Mouse (Mus musculus) heart, embryonic 14.5 days (tissue): ENCODE results near the gene Fsd1. TPM values are rescaled to one million over a fixed set of nuclear protein-coding genes. Genes with fewer than 3 reads are reported as not detected.
A peak's percentile ranks its signal among the peaks of the same experiment; 100 is the strongest.

Experiments used
- ATAC-seq: fragments of 200-750 bp; cut with Nextera tagmentation; 2 replicates; pipeline ENCODE4 v1.8.0; 2017; ENCODE audit warnings: low read depth, moderate TSS enrichment; ENCODE audit not compliant: insufficient number of reproducible peaks, insufficient read depth, low FRiP score
- H3K27ac ChIP-seq, 2 experiments: fragments of 200-500 bp in 1 of 2; fragments of 300-500 bp in 1 of 2; sonication (generic) in 1 of 2; replicated peaks in 1 of 2; 2 replicates each; pipeline ENCODE4 v1.5.1; 2012 to 2014; ENCODE audit warnings: low read depth in 2 of 2, low read length in 2 of 2, control low read depth in 1 of 2, mild to moderate bottlenecking in 1 of 2, mixed read lengths in 1 of 2; ENCODE audit not compliant: control insufficient read depth in 1 of 2, insufficient read depth in 1 of 2
- H3K27me3 ChIP-seq: fragments of 300-500 bp; sonication (generic); 2 replicates; pipeline ENCODE4 v1.6.1; 2014; ENCODE audit warnings: mild to moderate bottlenecking, low read length, control low read depth; ENCODE audit not compliant: control insufficient read depth, insufficient read depth
- H3K36me3 ChIP-seq: fragments of 300-500 bp; sonication (generic); 2 replicates; pipeline ENCODE4 v1.6.1; 2014; ENCODE audit warnings: mild to moderate bottlenecking, control low read depth, low read length, mixed read lengths; ENCODE audit not compliant: control insufficient read depth, insufficient read depth
- H3K4me1 ChIP-seq, 2 experiments: fragments of 200-500 bp in 1 of 2; fragments of 300-500 bp in 1 of 2; sonication (generic) in 1 of 2; 2 replicates each; pipeline ENCODE4 v1.6.1; 2012 to 2014; ENCODE audit warnings: low read length in 2 of 2, control low read depth in 1 of 2, mixed read lengths in 1 of 2; ENCODE audit not compliant: control insufficient read depth in 2 of 2, insufficient read depth in 2 of 2
- H3K4me2 ChIP-seq: fragments of 300-500 bp; sonication (generic); 2 replicates; pipeline ENCODE4 v1.6.1; 2014; ENCODE audit warnings: mild to moderate bottlenecking, low read length
- H3K4me3 ChIP-seq, 2 experiments: fragments of 200-500 bp in 1 of 2; fragments of 300-500 bp in 1 of 2; sonication (generic) in 1 of 2; 2 replicates each; pipeline ENCODE4 v1.5.1; 2012 to 2014; ENCODE audit warnings: low read length in 2 of 2, mild to moderate bottlenecking in 2 of 2, control low read depth in 1 of 2, low read depth in 1 of 2, moderate library complexity in 1 of 2; ENCODE audit not compliant: control insufficient read depth in 1 of 2, insufficient read depth in 1 of 2
- H3K9ac ChIP-seq: fragments of 300-500 bp; sonication (generic); 2 replicates; pipeline ENCODE4 v1.6.1; 2014; ENCODE audit warnings: mild to moderate bottlenecking, low read length
- H3K9me3 ChIP-seq: fragments of 300-500 bp; sonication (generic); 2 replicates; pipeline ENCODE4 v1.6.1; 2016; ENCODE audit warnings: low read length, control low read depth; ENCODE audit not compliant: control insufficient read depth
- WGBS: fragments of 180-500 bp; shearing (Covaris S2); extraction: QIAGEN DNeasy Blood & Tissue Kit; methylation state at CpG from one replicate; pipeline ENCODE4 v1.1.7; 2014; 5-methylcytosine and 5-hydroxymethylcytosine counted together
- polyA plus RNA-seq: library from polyadenylated mRNA; unstranded; fragments of >200 nt; fragmentation: Nextera tagmentation; extraction: Ambion mirVana; gene quantifications from 2 replicates; pipeline ENCODE4 v1.2.1, GENCODE M21; 2014

Fsd1 gene
- polyA plus RNA-seq, 1 experiment from 2014 or later = 1.6 TPM

DNA sequence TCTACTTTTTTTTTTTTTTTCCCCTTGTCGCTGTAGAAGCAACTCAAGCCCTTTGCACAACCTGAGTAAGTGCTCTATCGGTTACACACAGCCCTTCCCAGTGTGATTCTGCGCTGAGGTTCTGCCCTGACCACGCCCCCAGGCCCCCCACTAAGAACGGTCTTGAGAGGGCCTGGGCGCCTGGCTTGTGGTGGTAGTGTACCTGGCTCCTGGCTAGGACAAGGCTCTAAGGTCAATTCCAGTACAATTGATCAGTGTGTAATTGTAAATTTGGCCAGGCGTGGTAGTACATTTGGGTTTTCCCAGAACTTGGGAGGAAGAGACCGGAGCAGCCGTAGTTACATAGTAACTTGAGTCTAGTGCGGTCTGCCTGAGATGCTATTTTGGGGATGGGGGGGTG, 20.6 kb downstream of the Fsd1 start:
- Histone ChIP-seq H3K27ac (no peak overlapping the region; a peak in 1 of 4 replicates), H3K4me3 (no peak overlapping the region), H3K27me3 (peaks cover 4% of the 10 kb centered on the region; the same call in 1 of the 2 replicates), H3K9ac (no peak overlapping the region), H3K9me3 (no peaks in the 10 kb centered on the region), H3K4me2 (no peak overlapping the region), H3K4me1 (peaks cover 14 to 21% of the 10 kb centered on the region in 2 experiments), H3K36me3 (peaks cover 9% of the 10 kb centered on the region)
- WGBS = 36% methylated on average over 10 of the region's 10 CpGs
- ATAC-seq = no peak

DNA sequence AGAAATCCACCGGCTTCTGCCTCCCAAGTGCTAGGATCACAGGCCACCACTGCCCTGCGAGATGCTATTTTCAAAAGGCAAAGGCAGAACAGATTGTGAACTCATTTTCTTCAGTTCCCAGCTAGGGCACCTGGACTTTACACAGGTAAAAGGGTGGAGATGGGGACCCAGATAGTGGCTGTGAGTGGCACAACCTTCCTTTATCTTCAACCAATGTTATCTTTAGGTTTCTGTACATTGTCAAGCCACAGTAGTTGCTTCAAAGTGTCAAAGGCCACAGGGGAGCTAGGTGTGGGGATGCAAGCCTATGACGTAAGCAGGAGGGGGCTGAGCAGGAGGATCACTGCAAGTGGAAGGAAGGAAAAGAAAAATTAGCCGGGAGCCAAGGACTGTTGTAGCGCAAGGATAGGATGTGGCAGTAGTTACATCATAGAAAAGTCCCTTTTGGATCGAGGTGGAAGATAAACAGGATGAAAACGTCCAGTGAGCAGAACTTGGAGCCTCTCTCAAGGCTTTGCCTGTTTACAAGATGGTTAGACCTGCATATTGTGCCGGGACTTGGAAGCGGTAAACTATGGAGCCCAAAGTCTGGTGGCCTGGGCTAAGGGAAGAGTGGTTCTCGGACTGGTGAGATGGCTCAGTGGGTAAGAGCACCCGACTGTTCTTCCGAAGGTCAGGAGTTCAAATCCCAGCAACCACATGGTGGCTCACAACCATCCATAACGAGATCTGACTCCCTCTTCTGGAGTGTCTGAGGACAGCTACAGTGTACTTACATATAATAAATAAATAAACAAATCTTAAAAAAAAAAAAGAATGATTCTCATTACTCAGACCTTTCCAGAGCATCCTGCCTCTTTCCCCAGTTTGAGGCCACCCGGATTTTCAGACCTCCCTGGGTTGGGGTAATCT, 21.4 kb downstream of the Fsd1 start:
- no peak for ATAC-seq
- H3K4me2 ChIP-seq = peak overlapping the region; percentile 96
- peaks cover 14 to 21% of the 10 kb centered on the region in 2 experiments for H3K4me1 ChIP-seq
- peak overlapping the region; percentile 31 to 69 for H3K4me3 ChIP-seq
- H3K36me3 ChIP-seq = peaks cover 15% of the 10 kb centered on the region
- H3K9me3 ChIP-seq = no peaks in the 10 kb centered on the region
- H3K9ac ChIP-seq = peak overlapping the region; percentile 73; the same call in 1 of the 2 replicates
- H3K27me3 ChIP-seq = peaks cover 4% of the 10 kb centered on the region; the same call in 1 of the 2 replicates
- peak overlapping the region; percentile 30 to 79 for H3K27ac ChIP-seq
- 25% methylated on average over 13 of the region's 14 CpGs for WGBS

DNA sequence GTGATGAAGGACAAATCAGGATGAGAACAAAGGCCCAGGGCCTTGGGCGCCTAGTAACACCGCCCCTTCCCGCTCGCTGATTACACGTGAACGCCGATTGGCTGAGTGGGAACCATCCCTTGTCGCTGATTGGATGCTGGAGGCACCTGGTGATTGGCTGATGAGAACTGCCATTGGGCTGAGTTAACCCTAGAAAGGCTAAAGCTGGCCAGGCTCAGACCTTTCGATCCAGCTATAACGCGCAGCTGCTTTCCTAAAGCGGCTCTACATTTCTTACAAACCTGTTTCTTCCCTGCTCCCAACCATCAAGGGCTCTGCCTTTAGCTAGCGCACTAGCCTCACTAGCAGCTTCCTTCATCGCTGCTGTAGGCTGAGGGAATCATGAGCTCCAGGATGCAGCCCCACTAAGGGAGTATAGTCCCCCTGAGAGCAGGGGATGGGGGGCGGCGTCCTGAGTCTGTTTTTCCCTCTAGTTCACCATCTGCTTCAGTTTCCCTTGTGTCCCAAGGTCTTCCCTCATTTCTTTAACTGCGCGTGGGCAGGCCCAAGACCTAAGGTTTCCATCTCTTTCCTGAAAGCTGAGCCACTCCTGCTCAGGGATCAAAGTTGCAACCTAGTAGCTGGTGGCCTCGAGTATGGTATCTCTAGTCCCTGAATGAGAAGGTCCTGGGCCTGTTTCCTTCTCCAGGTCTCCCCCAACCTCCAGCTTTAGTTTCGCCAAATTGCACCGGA, 22.2 kb downstream of the Fsd1 start:
- H3K4me3 ChIP-seq = peak overlapping the region; percentile 69 to 87
- peak; percentile 89 for ATAC-seq
- under 1% methylated on average over 21 of the region's 21 CpGs for WGBS

GRCm38 (mm10) chr17:56009088-56009961, 23.0 kb downstream of the Fsd1 start:
- no peaks in the 10 kb centered on the region for H3K9me3 ChIP-seq
- 1% methylated on average over 62 of the region's 62 CpGs for WGBS
- H3K4me1 ChIP-seq = peaks cover 14 to 21% of the 10 kb centered on the region in 2 experiments
- ATAC-seq = peak; percentile 90
- no peaks in the 10 kb centered on the region for H3K27me3 ChIP-seq
- peak overlapping the region; percentile 74 for H3K9ac ChIP-seq
- H3K4me3 ChIP-seq = peak overlapping the region; percentile 69 to 87
- peak overlapping the region; percentile 76 to 79 for H3K27ac ChIP-seq
- peaks cover 27% of the 10 kb centered on the region for H3K36me3 ChIP-seq
- H3K4me2 ChIP-seq = peak overlapping the region; percentile 96

More for the DNA sequence above, 22.2 kb downstream of the Fsd1 start:
- Histone ChIP-seq H3K9me3 (no peaks in the 10 kb centered on the region), H3K4me2 (peak overlapping the region; percentile 96), H3K36me3 (peaks cover 23% of the 10 kb centered on the region), H3K4me1 (peaks cover 14 to 21% of the 10 kb centered on the region in 2 experiments), H3K27me3 (no peaks in the 10 kb centered on the region), H3K9ac (peak overlapping the region; percentile 73), H3K27ac (peak overlapping the region; percentile 76 to 79)

- WGBS = 53% methylated on average over 2 of the region's 2 CpGs
- H3K4me3 ChIP-seq = peak overlapping the region; percentile 69 to 87
- peaks cover 31% of the 10 kb centered on the region for H3K36me3 ChIP-seq
- H3K4me2 ChIP-seq = peak overlapping the region; percentile 96
- no peak for ATAC-seq
- H3K9ac ChIP-seq = peak overlapping the region; percentile 74
- no peaks in the 10 kb centered on the region for H3K9me3 ChIP-seq
- H3K4me1 ChIP-seq = peaks cover 14 to 21% of the 10 kb centered on the region in 2 experiments
- 0 out of 4 replicates have a peak overlapping the region, but pooled peaks of 1 of the 2 experiments have one; percentile 10 for H3K27ac ChIP-seq
- H3K27me3 ChIP-seq = no peaks in the 10 kb centered on the region
Measured at GRCm38 (mm10) chr17:56009962-56010240, 23.6 kb downstream of the Fsd1 start.

DNA sequence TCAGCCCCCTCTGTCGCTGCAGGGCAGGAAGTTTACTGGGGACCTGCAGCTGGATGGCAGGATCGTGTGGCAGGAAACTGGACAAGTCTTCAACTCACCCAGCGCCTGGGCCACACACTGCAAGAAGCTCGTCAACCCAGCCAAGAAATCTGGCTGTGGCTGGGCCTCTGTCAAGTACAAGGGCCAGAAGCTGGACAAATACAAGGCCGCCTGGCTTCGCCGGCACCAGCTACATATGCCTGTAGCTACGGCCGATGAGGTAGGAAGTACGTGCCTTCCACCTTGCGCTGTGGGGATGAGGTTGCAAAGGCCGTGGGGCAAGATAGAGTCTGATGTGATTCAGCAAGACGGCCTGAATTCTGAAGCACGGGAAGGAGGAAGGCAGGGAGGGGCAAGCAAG, 23.9 kb downstream of the Fsd1 start:
- peak overlapping the region; percentile 96 for H3K4me2 ChIP-seq
- peaks cover 35% of the 10 kb centered on the region for H3K36me3 ChIP-seq
- H3K27ac ChIP-seq = 0 out of 4 replicates have a peak overlapping the region, but pooled peaks of 1 of the 2 experiments have one; percentile 10
- peak overlapping the region in 1 of 2 experiments; percentile 69; a peak in 1 of 4 replicates for H3K4me3 ChIP-seq
- no peaks in the 10 kb centered on the region for H3K27me3 ChIP-seq
- ATAC-seq = no peak
- WGBS = 68% methylated on average over 14 of the region's 14 CpGs
- H3K4me1 ChIP-seq = peaks cover 14 to 21% of the 10 kb centered on the region in 2 experiments
- H3K9ac ChIP-seq = peak overlapping the region; percentile 74
- H3K9me3 ChIP-seq = no peaks in the 10 kb centered on the region
